Mouse (Mus musculus) lung, postnatal 0 days (tissue): ENCODE data around the gene Rnasek.

ENCODE experiments used
- CTCF ChIP-seq: IDR thresholded peaks from 2 replicates; pipeline ENCODE4 v1.5.1; 2016; ENCODE audit warnings: antibody characterized with exemption, mild to moderate bottlenecking
- EP300 ChIP-seq: IDR thresholded peaks from 2 replicates; pipeline ENCODE4 v1.6.1; 2016; ENCODE audit warnings: antibody characterized with exemption, mild to moderate bottlenecking, control low read depth

DNA sequence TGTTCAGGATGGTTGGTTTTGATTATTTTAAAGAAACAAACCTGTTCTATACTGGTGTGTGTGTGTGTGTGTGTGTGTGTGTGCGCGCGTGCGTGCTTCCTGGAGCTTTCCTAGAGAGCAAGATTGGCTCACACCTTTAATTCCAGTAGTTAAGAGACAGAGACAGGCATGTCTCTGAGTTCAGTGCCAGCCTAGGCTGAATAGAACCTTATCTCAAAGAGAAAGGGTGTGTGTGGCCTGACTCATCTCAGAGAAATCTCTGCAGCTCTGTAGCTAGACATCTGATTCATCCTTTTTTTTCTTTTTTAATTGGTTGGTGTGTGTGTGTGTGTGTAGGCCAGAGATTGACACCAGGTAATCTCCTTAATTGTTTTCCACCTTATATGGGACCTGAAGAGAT is 19.4 kb upstream of the Rnasek start:
- no peak for TF ChIP-seq EP300
- no peak for TF ChIP-seq CTCF
